Mouse (Mus musculus): ENCODE data around the gene Pak2.

The Pak2 gene

DNA sequence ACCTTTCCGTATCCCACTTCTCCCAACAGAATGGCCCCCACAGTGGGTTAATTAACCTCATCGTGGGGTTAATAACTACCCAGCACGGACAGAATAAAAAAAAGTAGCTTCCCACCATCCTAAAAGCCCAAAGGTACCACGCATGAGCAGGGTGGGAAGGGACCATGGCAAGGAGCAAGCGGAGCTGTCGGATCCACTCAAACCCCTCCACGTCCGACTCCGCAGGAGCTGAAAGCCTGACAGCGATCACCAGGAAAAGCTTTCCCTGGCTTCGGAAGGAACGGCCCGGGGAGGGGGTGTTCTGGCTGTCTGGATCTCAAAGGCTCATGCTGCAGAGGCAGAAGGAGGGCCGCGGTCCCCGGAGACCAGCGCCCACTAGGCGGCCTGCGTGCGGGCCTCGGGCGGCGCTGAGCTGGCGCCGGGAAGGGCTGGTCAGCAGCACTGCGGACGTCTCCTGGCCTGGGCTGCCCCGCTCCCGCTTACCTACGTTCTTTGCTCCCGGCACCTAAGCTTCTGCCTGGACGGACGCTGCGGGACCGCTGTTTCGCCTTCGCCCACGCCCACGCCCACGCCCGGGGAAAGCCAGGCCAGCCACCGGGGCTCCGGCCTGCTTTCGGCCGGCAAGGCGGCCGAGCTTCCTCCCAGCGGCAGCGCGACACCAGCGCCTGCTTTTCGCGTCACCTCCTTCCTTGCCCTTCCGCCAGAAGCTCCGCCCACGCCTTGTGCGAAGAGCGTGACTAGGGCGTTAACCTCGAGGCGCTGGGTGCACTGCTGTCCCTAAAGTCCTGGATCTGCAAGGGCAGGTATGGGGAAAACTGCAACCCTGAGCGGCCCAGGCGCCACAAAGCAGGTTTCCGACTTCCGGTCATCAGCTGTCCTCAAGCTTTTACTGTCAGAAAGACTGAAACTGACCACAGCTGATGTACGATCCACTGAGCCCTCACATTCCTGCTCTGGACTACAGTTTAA, 76.3 kb downstream of the Pak2 start, which contains the start of gene Senp5:
Gene Senp5 (minus strand): TSS at position 779 of the 969 bp plus-strand sequence.
- peak; percentile 95 for DNase-seq (ENCODE audit: low read depth, low spot score)

DNA sequence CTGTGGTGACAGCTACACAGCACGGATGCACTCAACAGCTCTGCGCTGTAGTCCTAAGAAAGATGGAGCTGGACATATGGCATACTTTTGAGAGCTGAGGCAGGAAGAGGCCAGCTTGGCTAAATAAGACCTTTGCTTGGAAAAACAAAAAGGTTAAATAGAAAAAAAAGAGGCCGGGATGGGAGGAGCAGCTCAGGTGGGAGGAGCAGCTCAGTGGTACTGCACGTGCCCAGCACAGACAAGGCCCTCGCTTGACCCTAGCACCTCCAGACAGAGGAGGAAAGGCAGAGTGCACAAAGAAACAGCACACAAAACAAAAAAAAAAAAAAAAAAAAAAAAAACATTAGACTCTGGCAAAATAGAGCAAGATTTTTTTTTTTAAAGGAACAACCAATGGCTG, 82.8 kb downstream of the Pak2 start:
- no peak for DNase-seq (ENCODE audit: low read depth, low spot score)

DNA sequence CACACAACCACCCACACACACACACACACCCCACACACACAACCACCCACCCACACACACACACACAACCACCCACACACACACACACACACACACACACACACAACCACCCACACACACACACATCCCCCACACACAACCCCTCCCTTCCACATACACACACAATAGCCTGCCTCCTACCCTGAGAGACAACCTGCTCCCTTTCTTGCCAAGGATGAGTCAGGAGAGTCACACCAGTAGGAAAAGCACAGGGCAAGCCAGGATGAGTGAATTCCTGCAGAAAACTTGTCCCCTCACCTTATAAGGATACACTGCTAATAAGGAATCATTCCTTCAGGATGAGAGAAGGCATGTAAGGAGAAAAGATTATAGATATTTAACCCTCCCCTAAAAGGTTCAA, 85.2 kb downstream of the Pak2 start:
- no peak for DNase-seq (ENCODE audit: low read depth, low spot score)

DNA sequence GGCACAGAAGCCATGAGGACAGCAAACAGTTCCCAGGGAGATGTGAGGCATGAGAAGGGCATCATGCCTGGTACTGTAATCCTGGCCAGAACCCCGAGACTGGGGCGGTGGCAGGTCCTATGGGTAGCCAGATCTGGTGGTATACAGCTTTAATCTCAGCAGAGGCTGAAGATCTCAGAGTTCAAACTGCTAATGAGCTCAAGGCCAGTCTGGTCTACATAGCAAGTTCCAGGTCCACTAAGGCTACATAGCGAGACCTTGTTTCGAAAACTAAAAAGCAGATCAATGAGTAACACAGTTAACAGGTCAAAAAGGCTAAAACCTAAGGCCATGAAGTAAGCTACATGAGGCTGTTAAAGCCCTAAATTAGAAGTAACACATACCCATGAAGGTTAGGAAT, 85.9 kb downstream of the Pak2 start:
- no peak for DNase-seq (ENCODE audit: low read depth, low spot score)

DNA sequence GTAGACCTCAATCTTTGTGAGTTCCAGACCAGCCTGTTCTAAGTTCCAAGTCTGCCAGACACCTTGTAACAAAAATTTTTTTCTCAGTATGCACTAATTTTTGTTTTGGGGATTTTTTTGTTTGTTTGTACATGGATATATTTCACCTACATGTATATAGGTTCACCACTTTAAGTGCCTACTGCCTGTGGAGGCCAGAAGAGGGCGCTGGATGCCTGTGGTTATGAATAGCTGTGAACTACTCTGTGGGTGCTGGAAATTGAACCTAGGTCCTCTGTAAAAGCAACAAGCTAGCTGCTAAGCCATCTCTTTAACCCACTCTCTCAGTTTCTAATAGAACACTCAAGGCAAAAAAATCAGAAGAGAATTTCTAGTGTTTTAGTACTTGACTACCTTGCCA, 87.1 kb downstream of the Pak2 start:
- no peak for DNase-seq (ENCODE audit: low read depth, low spot score)

DNA sequence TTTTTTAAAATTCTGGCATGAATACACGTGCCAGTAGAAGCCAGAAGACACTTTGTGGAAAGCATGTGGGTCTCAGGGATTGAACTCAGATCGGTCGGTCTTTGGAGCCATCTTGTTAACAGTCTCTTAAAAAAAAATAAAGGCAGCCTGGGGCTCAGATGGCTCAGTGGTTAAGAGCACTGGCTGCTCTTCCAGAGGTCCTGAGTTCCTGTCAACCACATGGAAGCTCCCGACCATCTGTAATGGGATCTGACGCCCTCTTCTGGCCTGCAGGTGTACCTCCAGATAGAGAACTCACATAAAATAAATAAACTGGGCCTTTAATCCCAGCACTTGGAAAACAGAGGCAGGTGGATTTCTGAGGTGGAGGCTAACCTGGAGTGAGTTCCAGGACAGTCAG, 98.2 kb downstream of the Pak2 start:
- DNase-seq (ENCODE audit: low read depth, low spot score), result no peak

DNA sequence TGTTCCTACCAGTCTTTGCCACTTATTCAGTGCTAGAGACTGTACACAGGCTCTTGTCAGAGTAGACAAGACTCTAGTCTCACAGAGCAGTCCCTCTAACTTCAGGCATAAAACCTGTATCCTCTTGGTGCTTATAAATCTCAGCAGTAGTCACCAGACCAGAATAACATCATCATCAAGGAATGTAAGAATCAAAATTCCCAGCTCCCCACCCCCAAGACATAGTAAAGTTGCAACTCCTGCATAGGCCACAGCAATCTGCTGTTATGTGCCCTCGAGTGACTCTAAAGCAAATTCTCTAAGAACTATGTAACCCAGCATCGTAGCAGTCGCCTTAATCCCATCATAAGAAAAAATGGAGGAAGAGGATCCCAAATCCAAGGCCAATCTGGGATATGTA, 99.6 kb downstream of the Pak2 start:
- no peak for DNase-seq (ENCODE audit: low read depth, low spot score)

DNA sequence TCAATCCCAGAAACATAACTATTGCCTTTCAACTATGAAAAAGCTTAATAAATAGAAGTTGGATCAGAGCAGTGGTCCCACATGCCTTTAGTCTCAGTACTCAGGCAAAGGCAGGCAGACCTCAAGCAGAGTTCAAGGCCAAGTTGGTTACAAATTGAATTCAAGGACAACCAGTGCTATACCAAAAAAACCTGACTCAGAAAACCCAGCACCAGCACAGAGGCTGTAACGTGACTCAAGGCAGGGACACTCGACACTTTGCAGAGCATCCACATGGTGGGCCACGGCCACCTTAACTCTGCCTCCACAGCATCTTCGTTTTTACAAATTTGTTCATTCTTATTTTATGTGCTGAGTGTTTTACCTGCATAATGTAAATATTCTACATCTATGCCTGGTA, 103.9 kb downstream of the Pak2 start:
- no peak for DNase-seq (ENCODE audit: low read depth, low spot score)
